Mouse (Mus musculus) CH12.LX (cell line): ENCODE measurements at regions not wholly inside any gene's neighbourhood (a gene's known extent, or its start where the extent isn't known, plus 50 kb on each side); places are given as distances from the start of the nearest gene placed in this dataset.

Experiments
- CTCF ChIP-seq, 2 experiments: IDR thresholded peaks in 1 of 2; conservative IDR thresholded peaks in 1 of 2; 2 replicates each; pipeline ENCODE4 v1.5.1; 2011 to 2012; ENCODE audit warnings: low read depth in 2 of 2, low read length in 2 of 2, improper control_type of control experiment in 1 of 2, inconsistent platforms in 1 of 2, mild to moderate bottlenecking in 1 of 2, moderate library complexity in 1 of 2
- EP300 ChIP-seq: IDR thresholded peaks from 2 replicates; pipeline ENCODE4 v1.6.1; 2011; ENCODE audit warnings: low read length, improper control_type of control experiment
- MAZ ChIP-seq: IDR thresholded peaks from 2 replicates; pipeline ENCODE4 v1.6.1; 2012; ENCODE audit warnings: low read depth, mild to moderate bottlenecking, inconsistent platforms, low read length, improper control_type of control experiment, moderate library complexity
- MXI1 ChIP-seq: IDR thresholded peaks from 2 replicates; pipeline ENCODE4 v1.6.1; 2011; ENCODE audit warnings: mild to moderate bottlenecking, low read depth, low read length, improper control_type of control experiment
- POLR2A ChIP-seq: IDR thresholded peaks from 2 replicates; pipeline ENCODE4 v1.6.1; 2011; ENCODE audit warnings: low read depth, mild to moderate bottlenecking, improper control_type of control experiment, low read length
- RCOR1 ChIP-seq: conservative IDR thresholded peaks from 2 replicates; pipeline ENCODE4 v1.6.1; 2012; ENCODE audit warnings: low read depth, mild to moderate bottlenecking, inconsistent platforms, low read length, improper control_type of control experiment
- UBTF ChIP-seq: IDR thresholded peaks from 2 replicates; pipeline ENCODE4 v1.6.1; 2012; ENCODE audit warnings: low read depth, mild to moderate bottlenecking, inconsistent platforms, low read length, improper control_type of control experiment, moderate library complexity

GRCm38 (mm10) chr7:40688546-40688945 is 209.6 kb upstream of the Vstm2b start:
- TF ChIP-seq EP300 = no peak
- no peak for TF ChIP-seq POLR2A
- TF ChIP-seq UBTF = no peak
- no peak for TF ChIP-seq CTCF (conservative IDR thresholded peaks at IDR 0.05 in 1 of 2, IDR thresholded peaks at IDR 0.05 in 1 of 2; ENCODE audit: low read depth in 2 of 2, low read length in 2 of 2)
- no peak for TF ChIP-seq RCOR1
- no peak for TF ChIP-seq MXI1
- no peak for TF ChIP-seq MAZ
